Mouse (Mus musculus): ENCODE data around the gene Scg2. TPM values are rescaled to one million over a fixed set of nuclear protein-coding genes. Genes with fewer than 3 reads are reported as not detected.

The Scg2 gene
- polyA plus RNA-seq (2012; rRNA removed), result 0.61 and 1.5 TPM in 2 replicates

GRCm38 (mm10) chr1:79439609-79440308 lies at the start of gene Scg2:
Scg2 (minus strand) TSS chr1:79440120.
- H3K4me3 ChIP-seq (ENCODE audit: low read depth, low read length), result no peak within 1 kb of the TSS
- H3K27me3 ChIP-seq (ENCODE audit: control insufficient read depth, insufficient read depth, low read length), result no peaks in the 10 kb centered on the region
- no peak within 1 kb of the TSS for H3K27ac ChIP-seq (ENCODE audit: insufficient read depth, low read depth, low read length)
- WGBS, result 17% methylated on average over 22 of the region's 22 CpGs
- no peaks in the 10 kb centered on the region for H3K4me1 ChIP-seq (ENCODE audit: control insufficient read depth, insufficient read depth, insufficient read length, low read length)
- no peak for TF ChIP-seq CTCF (IDR thresholded peaks at IDR 0.05; ENCODE audit: extremely low read depth, insufficient read length, insufficient replicate concordance, low read depth, low read length)
- no peaks in the 10 kb centered on the region for H3K36me3 ChIP-seq (ENCODE audit: control insufficient read depth, insufficient read depth, low read length)

- TF ChIP-seq CTCF (IDR thresholded peaks at IDR 0.05; ENCODE audit: extremely low read depth, insufficient read length, insufficient replicate concordance, low read depth, low read length) (no peak), POLR2A (IDR thresholded peaks at IDR 0.05; ENCODE audit: low read depth, low read length) (no peak)
- 88% methylated on average over 6 of the region's 6 CpGs for WGBS
- H3K4me1 ChIP-seq (ENCODE audit: control insufficient read depth, insufficient read depth, insufficient read length, low read length), result no peaks in the 10 kb centered on the region
- H3K27me3 ChIP-seq (ENCODE audit: control insufficient read depth, insufficient read depth, low read length), result no peaks in the 10 kb centered on the region
- no peak overlapping the region for H3K27ac ChIP-seq (ENCODE audit: insufficient read depth, low read depth, low read length)
- H3K36me3 ChIP-seq (ENCODE audit: control insufficient read depth, insufficient read depth, low read length), result no peaks in the 10 kb centered on the region
- H3K4me3 ChIP-seq (ENCODE audit: low read depth, low read length), result no peak overlapping the region
These were observed 45.6 kb upstream of the Scg2 start for GRCm38 (mm10) chr1:79485546-79485945.

DNA sequence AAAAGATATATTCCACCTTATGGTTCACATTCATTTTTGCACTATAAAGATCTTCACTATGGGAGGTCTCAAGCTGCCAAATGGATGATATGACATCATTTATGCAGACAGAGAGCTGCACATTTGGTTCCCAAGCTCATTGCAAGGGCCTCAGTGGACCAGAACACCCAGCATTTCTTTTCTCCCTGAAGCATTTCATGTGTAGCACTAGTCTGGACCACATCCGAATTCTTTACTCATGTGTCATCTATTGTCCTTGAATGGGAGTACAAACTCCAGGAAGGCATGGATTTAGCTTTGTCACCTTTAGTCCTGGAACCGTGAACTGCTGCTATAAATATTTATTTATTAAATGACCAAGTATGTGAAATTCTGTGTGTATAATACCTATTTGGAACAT lies 30.9 kb upstream of the Scg2 start:
- Histone ChIP-seq H3K4me3 (ENCODE audit: low read depth, low read length) (no peak overlapping the region), H3K36me3 (ENCODE audit: control insufficient read depth, insufficient read depth, low read length) (no peaks in the 10 kb centered on the region), H3K27me3 (ENCODE audit: control insufficient read depth, insufficient read depth, low read length) (no peaks in the 10 kb centered on the region), H3K4me1 (ENCODE audit: control insufficient read depth, insufficient read depth, insufficient read length, low read length) (no peaks in the 10 kb centered on the region), H3K27ac (ENCODE audit: insufficient read depth, low read depth, low read length) (no peak overlapping the region)
- TF ChIP-seq POLR2A (IDR thresholded peaks at IDR 0.05; ENCODE audit: low read depth, low read length) (no peak), CTCF (IDR thresholded peaks at IDR 0.05; ENCODE audit: extremely low read depth, insufficient read length, insufficient replicate concordance, low read depth, low read length) (no peak)
- 65% methylated on average over 2 of the region's 2 CpGs for WGBS

DNA sequence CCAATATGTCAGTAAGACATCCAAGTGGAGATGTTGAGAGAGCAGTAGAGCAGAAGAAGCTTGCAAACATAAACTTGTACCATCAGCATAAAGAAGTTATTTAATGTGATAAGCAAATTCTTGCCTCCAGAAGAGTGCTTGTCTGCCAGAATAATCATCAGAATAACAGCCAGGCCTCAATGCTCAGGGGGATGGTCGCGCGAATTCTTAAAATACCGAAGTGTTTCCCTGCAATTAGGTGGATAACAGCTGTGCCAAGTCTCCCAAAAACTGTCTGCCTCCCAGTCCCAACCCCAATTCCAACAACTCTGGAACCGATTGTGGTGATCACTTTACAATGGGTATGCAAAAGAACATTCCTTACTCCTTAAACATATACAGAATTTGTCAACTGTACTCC lies 30.0 kb upstream of the Scg2 start:
- 85% methylated on average over 5 of the region's 5 CpGs for WGBS
- TF ChIP-seq POLR2A (IDR thresholded peaks at IDR 0.05; ENCODE audit: low read depth, low read length) (no peak), CTCF (IDR thresholded peaks at IDR 0.05; ENCODE audit: extremely low read depth, insufficient read length, insufficient replicate concordance, low read depth, low read length) (no peak)
- Histone ChIP-seq H3K4me1 (ENCODE audit: control insufficient read depth, insufficient read depth, insufficient read length, low read length) (no peaks in the 10 kb centered on the region), H3K27ac (ENCODE audit: insufficient read depth, low read depth, low read length) (no peak overlapping the region), H3K4me3 (ENCODE audit: low read depth, low read length) (no peak overlapping the region), H3K36me3 (ENCODE audit: control insufficient read depth, insufficient read depth, low read length) (no peaks in the 10 kb centered on the region), H3K27me3 (ENCODE audit: control insufficient read depth, insufficient read depth, low read length) (no peaks in the 10 kb centered on the region)

- 14% methylated on average over 3 of the region's 3 CpGs for WGBS
- no peak overlapping the region for H3K4me3 ChIP-seq (ENCODE audit: low read depth, low read length)
- no peak overlapping the region for H3K27ac ChIP-seq (ENCODE audit: insufficient read depth, low read depth, low read length)
- H3K27me3 ChIP-seq (ENCODE audit: control insufficient read depth, insufficient read depth, low read length), result no peaks in the 10 kb centered on the region
- H3K36me3 ChIP-seq (ENCODE audit: control insufficient read depth, insufficient read depth, low read length), result no peaks in the 10 kb centered on the region
- H3K4me1 ChIP-seq (ENCODE audit: control insufficient read depth, insufficient read depth, insufficient read length, low read length), result no peaks in the 10 kb centered on the region
- TF ChIP-seq POLR2A (IDR thresholded peaks at IDR 0.05; ENCODE audit: low read depth, low read length), result no peak
- TF ChIP-seq CTCF (IDR thresholded peaks at IDR 0.05; ENCODE audit: extremely low read depth, insufficient read length, insufficient replicate concordance, low read depth, low read length), result no peak
These were observed 26.7 kb upstream of the Scg2 start for GRCm38 (mm10) chr1:79466585-79466984.

DNA sequence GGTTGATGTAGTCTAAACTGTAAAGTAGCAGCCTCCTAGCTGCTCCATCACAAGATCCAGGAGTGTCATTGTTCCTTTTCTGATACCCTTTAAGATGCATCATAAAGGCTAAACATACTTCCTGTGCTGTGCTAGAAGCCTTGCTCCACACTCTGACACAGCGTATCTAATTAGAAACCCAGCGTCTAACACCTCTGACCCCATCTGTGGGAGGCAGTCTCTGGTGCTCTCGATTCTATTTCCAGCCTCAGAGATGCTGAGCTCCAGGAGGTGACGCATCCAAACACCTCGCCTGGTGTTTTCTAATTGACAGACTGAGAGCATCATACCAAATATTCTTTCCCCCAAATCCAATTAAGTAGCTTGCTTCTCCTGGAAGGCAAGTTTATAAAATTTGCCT lies 18.6 kb upstream of the Scg2 start:
- no peaks in the 10 kb centered on the region for H3K4me1 ChIP-seq (ENCODE audit: control insufficient read depth, insufficient read depth, insufficient read length, low read length)
- TF ChIP-seq CTCF (IDR thresholded peaks at IDR 0.05; ENCODE audit: extremely low read depth, insufficient read length, insufficient replicate concordance, low read depth, low read length) (no peak), POLR2A (IDR thresholded peaks at IDR 0.05; ENCODE audit: low read depth, low read length) (no peak)
- no peaks in the 10 kb centered on the region for H3K36me3 ChIP-seq (ENCODE audit: control insufficient read depth, insufficient read depth, low read length)
- WGBS, result 61% methylated on average over 5 of the region's 5 CpGs
- H3K4me3 ChIP-seq (ENCODE audit: low read depth, low read length), result no peak overlapping the region
- no peak overlapping the region for H3K27ac ChIP-seq (ENCODE audit: insufficient read depth, low read depth, low read length)
- no peaks in the 10 kb centered on the region for H3K27me3 ChIP-seq (ENCODE audit: control insufficient read depth, insufficient read depth, low read length)

DNA sequence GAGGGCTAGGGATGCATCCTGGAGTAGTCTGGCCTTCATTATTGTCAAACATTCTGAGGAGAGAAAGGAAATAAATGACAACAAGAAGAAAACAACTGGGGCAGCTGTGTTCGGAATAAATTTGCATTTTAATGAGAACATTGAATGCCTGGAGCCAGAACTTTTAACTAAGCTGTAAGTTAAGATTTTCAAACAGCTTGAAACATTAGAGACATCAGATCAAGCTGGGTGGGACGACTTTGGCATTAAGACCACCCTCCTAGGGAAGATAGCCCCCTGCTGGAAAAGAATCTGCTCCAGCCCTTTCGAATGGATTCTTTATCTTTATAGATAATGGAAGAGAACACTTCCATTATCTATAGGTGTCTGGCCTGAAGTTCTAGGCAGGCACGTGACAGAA lies 14.2 kb upstream of the Scg2 start:
- no peak overlapping the region for H3K4me3 ChIP-seq (ENCODE audit: low read depth, low read length)
- WGBS, result 34% methylated on average over 4 of the region's 4 CpGs
- H3K27me3 ChIP-seq (ENCODE audit: control insufficient read depth, insufficient read depth, low read length), result no peaks in the 10 kb centered on the region
- H3K27ac ChIP-seq (ENCODE audit: insufficient read depth, low read depth, low read length), result no peak overlapping the region
- TF ChIP-seq CTCF (IDR thresholded peaks at IDR 0.05; ENCODE audit: extremely low read depth, insufficient read length, insufficient replicate concordance, low read depth, low read length) (no peak), POLR2A (IDR thresholded peaks at IDR 0.05; ENCODE audit: low read depth, low read length) (no peak)
- H3K36me3 ChIP-seq (ENCODE audit: control insufficient read depth, insufficient read depth, low read length), result no peaks in the 10 kb centered on the region
- no peaks in the 10 kb centered on the region for H3K4me1 ChIP-seq (ENCODE audit: control insufficient read depth, insufficient read depth, insufficient read length, low read length)
